Mouse (Mus musculus): ENCODE data around the gene Gm49322. TPM values are rescaled to one million over a fixed set of nuclear protein-coding genes. Genes with fewer than 3 reads are reported as not detected.
A peak's percentile ranks its signal among the peaks of the same experiment; 100 is the strongest.

Gm49322 gene
- polyA plus RNA-seq, 1 experiment from 2014 or later: 1.5 TPM

DNA sequence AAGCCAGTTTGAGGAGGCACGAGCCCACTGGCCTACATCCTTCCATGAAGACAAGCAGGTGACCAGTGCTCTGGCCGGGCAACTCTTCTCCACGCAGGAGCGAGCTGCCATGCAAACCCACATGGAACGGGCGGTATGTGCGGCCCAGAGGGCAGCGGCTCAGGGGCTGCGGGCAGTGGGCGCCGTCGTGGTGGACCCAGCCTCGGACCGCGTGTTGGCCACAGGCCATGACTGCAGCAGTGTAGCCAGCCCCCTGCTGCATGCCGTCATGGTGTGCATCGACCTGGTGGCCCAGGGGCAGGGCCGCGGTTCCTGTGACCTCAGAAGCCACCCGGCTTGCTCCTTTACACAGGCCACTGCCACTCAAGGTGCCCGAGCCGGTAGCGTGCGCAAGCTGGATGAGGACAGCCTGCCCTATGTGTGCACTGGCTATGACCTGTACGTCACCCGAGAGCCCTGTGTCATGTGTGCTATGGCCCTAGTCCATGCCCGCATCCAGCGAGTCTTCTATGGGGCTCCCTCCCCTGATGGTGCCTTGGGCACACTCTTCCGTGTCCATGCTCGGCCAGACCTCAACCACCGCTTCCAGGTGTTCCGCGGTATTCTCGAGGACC is 1.0 kb downstream of the Gm49322 start:
- H3K4me1 ChIP-seq (ENCODE audit: control insufficient read depth, low read depth, low read length): peaks cover 38% of the 10 kb centered on the region
- H3K4me2 ChIP-seq (ENCODE audit: low read depth, low read length): no peak overlapping the region
- ATAC-seq (ENCODE audit: low read depth): no peak
- no peak overlapping the region for H3K4me3 ChIP-seq (ENCODE audit: low read depth, low read length)
- no peaks in the 10 kb centered on the region for H3K27me3 ChIP-seq (ENCODE audit: control insufficient read depth, insufficient read depth, low read depth, low read length)
- H3K9me3 ChIP-seq (replicated peaks; ENCODE audit: control insufficient read depth, low read length): no peaks in the 10 kb centered on the region
- H3K36me3 ChIP-seq (ENCODE audit: control insufficient read depth, insufficient read depth): peaks cover 23% of the 10 kb centered on the region
- H3K27ac ChIP-seq (ENCODE audit: low read length): no peak overlapping the region
- H3K9ac ChIP-seq (ENCODE audit: low read depth, low read length): no peak overlapping the region
- 88% methylated on average over 34 of the region's 34 CpGs for WGBS (ENCODE audit: insufficient replicate concordance)

DNA sequence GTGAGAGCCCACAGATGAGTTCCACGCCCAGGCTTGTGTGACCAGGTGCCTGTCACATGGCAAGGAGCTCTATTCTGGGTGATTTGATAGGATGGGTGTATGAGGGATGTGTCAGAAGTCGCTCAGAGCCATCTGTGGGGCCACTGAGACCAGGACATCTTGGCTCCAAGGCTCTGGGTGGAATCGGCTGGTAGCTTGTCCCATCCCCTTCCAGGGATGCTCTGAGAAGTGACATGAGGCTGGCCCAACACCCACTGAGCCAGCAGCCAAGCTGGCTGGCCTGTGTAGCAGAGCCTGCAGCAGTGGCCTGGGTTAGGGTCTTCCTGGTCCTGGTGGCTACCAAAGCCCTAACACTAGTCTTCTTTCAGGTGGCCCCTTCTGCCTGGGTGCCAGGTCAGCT is 2.6 kb downstream of the Gm49322 start:
- peaks cover 26% of the 10 kb centered on the region for H3K36me3 ChIP-seq (ENCODE audit: control insufficient read depth, insufficient read depth)
- no peaks in the 10 kb centered on the region for H3K9me3 ChIP-seq (replicated peaks; ENCODE audit: control insufficient read depth, low read length)
- no peak overlapping the region for H3K4me3 ChIP-seq (ENCODE audit: low read depth, low read length)
- H3K27ac ChIP-seq (ENCODE audit: low read length): no peak overlapping the region
- no peak for ATAC-seq (ENCODE audit: low read depth)
- H3K9ac ChIP-seq (ENCODE audit: low read depth, low read length): no peak overlapping the region
- peaks cover 28% of the 10 kb centered on the region for H3K4me1 ChIP-seq (ENCODE audit: control insufficient read depth, low read depth, low read length)
- H3K27me3 ChIP-seq (ENCODE audit: control insufficient read depth, insufficient read depth, low read depth, low read length): no peaks in the 10 kb centered on the region
- 60% methylated on average over 3 of the region's 3 CpGs for WGBS (ENCODE audit: insufficient replicate concordance)
- no peak overlapping the region for H3K4me2 ChIP-seq (ENCODE audit: low read depth, low read length)

- WGBS (ENCODE audit: insufficient replicate concordance): 85% methylated on average over 10 of the region's 10 CpGs
Measured at GRCm38 (mm10) chr10:80609269-80609924, 3.6 kb downstream of the Gm49322 start.

DNA sequence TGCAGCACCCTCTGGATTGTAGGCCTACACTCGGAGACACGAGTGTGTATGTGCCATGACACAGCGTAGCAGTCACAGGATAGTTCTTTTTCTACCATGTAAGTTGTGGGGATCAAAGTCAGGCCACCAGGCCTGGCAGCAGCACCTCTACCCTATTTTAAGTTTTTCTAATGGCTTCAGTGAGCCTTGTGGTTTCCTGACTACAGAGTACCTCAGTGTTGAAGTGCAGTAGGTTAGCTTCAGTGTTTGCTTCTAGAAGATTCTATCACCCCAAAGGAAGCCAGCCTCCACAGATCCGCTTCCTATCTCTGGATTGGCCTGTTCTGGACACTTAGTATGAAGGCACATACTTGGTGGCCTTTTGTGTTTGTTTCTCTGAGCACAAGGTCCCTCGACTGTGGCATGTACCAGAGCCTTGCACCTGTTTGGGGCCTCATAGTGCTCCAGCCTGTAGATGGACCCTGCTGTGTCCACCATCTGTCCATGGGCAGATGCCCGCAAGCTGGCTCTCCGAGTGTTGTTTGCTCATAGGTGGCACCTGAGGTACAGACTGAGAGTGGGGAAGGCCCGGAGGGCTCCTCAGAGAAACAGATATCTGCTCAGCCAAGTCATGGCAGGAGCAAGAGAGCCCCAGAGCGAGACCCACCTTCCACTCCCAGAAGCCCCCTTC is 4.4 kb downstream of the Gm49322 start:
- Histone ChIP-seq H3K4me1 (ENCODE audit: control insufficient read depth, low read depth, low read length) (peaks cover 10% of the 10 kb centered on the region), H3K27me3 (ENCODE audit: control insufficient read depth, insufficient read depth, low read depth, low read length) (no peaks in the 10 kb centered on the region), H3K4me2 (ENCODE audit: low read depth, low read length) (no peak overlapping the region), H3K36me3 (ENCODE audit: control insufficient read depth, insufficient read depth) (peaks cover 28% of the 10 kb centered on the region), H3K9ac (ENCODE audit: low read depth, low read length) (no peak overlapping the region), H3K9me3 (replicated peaks; ENCODE audit: control insufficient read depth, low read length) (no peaks in the 10 kb centered on the region), H3K4me3 (ENCODE audit: low read depth, low read length) (no peak overlapping the region), H3K27ac (ENCODE audit: low read length) (no peak overlapping the region; the same call in 1 of the 2 replicates)
- WGBS (ENCODE audit: insufficient replicate concordance): 74% methylated on average over 9 of the region's 9 CpGs
- ATAC-seq (ENCODE audit: low read depth): no peak

More at GRCm38 (mm10) chr10:80609269-80609924, 3.6 kb downstream of the Gm49322 start:
- Histone ChIP-seq H3K9ac (ENCODE audit: low read depth, low read length) (no peak overlapping the region), H3K4me2 (ENCODE audit: low read depth, low read length) (no peak overlapping the region), H3K27ac (ENCODE audit: low read length) (no peak overlapping the region; the same call in 1 of the 2 replicates), H3K9me3 (replicated peaks; ENCODE audit: control insufficient read depth, low read length) (no peaks in the 10 kb centered on the region), H3K4me3 (ENCODE audit: low read depth, low read length) (no peak overlapping the region), H3K36me3 (ENCODE audit: control insufficient read depth, insufficient read depth) (peaks cover 28% of the 10 kb centered on the region), H3K27me3 (ENCODE audit: control insufficient read depth, insufficient read depth, low read depth, low read length) (no peaks in the 10 kb centered on the region), H3K4me1 (ENCODE audit: control insufficient read depth, low read depth, low read length) (peaks cover 19% of the 10 kb centered on the region)
- no peak for ATAC-seq (ENCODE audit: low read depth)

DNA sequence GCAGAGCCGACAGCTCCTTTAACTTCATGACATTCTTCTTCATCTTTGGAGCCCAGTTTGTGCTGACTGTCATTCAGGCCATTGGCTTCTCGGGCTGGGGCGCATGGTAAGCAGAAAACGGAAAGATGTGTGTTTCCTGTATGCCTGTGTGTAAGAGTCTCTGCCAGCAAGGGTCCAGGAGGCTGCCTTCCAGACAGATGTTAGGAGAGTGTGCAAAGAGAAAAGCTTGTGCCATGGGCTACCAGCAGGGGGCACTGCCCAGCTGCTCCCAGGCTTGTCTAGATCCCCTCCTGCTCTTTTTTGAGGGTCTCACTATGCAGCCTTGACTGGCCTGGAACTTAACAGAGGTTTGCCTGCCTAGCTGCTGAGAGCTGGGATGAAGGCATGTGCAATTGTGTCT is 5.2 kb downstream of the Gm49322 start:
- WGBS (ENCODE audit: insufficient replicate concordance): 42% methylated on average over 4 of the region's 4 CpGs
- Histone ChIP-seq H3K4me3 (ENCODE audit: low read depth, low read length) (no peak overlapping the region), H3K9me3 (replicated peaks; ENCODE audit: control insufficient read depth, low read length) (no peaks in the 10 kb centered on the region), H3K27me3 (ENCODE audit: control insufficient read depth, insufficient read depth, low read depth, low read length) (no peaks in the 10 kb centered on the region), H3K27ac (ENCODE audit: low read length) (no peak overlapping the region), H3K9ac (ENCODE audit: low read depth, low read length) (no peak overlapping the region), H3K36me3 (ENCODE audit: control insufficient read depth, insufficient read depth) (peaks cover 31% of the 10 kb centered on the region), H3K4me2 (ENCODE audit: low read depth, low read length) (no peak overlapping the region), H3K4me1 (ENCODE audit: control insufficient read depth, low read depth, low read length) (peaks cover 8% of the 10 kb centered on the region)
- 0 out of 2 replicates have a peak, but pooled peaks have one; percentile 32 for ATAC-seq (ENCODE audit: low read depth)

- Histone ChIP-seq H3K27ac (ENCODE audit: low read length) (no peak overlapping the region; the same call in 1 of the 2 replicates), H3K4me2 (ENCODE audit: low read depth, low read length) (no peak overlapping the region), H3K4me3 (ENCODE audit: low read depth, low read length) (no peak overlapping the region), H3K27me3 (ENCODE audit: control insufficient read depth, insufficient read depth, low read depth, low read length) (no peaks in the 10 kb centered on the region), H3K9me3 (replicated peaks; ENCODE audit: control insufficient read depth, low read length) (no peaks in the 10 kb centered on the region), H3K4me1 (ENCODE audit: control insufficient read depth, low read depth, low read length) (peaks cover 3% of the 10 kb centered on the region; the same call in 1 of the 2 replicates), H3K9ac (ENCODE audit: low read depth, low read length) (no peak overlapping the region), H3K36me3 (ENCODE audit: control insufficient read depth, insufficient read depth) (peaks cover 22% of the 10 kb centered on the region)
- no peak for ATAC-seq (ENCODE audit: low read depth)
- 79% methylated on average over 3 of the region's 3 CpGs for WGBS (ENCODE audit: insufficient replicate concordance)
Measured at GRCm38 (mm10) chr10:80611905-80612304, 6.1 kb downstream of the Gm49322 start.

GRCm38 (mm10) chr10:80613821-80614220 is 8.0 kb downstream of the Gm49322 start:
- Histone ChIP-seq H3K4me2 (ENCODE audit: low read depth, low read length) (no peak overlapping the region), H3K27me3 (ENCODE audit: control insufficient read depth, insufficient read depth, low read depth, low read length) (no peaks in the 10 kb centered on the region), H3K4me3 (ENCODE audit: low read depth, low read length) (no peak overlapping the region), H3K4me1 (ENCODE audit: control insufficient read depth, low read depth, low read length) (peaks cover 3% of the 10 kb centered on the region; the same call in 1 of the 2 replicates), H3K36me3 (ENCODE audit: control insufficient read depth, insufficient read depth) (peaks cover 8% of the 10 kb centered on the region), H3K27ac (ENCODE audit: low read length) (no peak overlapping the region), H3K9ac (ENCODE audit: low read depth, low read length) (no peak overlapping the region), H3K9me3 (replicated peaks; ENCODE audit: control insufficient read depth, low read length) (no peaks in the 10 kb centered on the region)
- 75% methylated on average over 3 of the region's 3 CpGs for WGBS (ENCODE audit: insufficient replicate concordance)
- no peak for ATAC-seq (ENCODE audit: low read depth)

- 67% methylated on average over 6 of the region's 6 CpGs for WGBS (ENCODE audit: insufficient replicate concordance)
- ATAC-seq (ENCODE audit: low read depth): no peak
- no peaks in the 10 kb centered on the region for H3K27me3 ChIP-seq (ENCODE audit: control insufficient read depth, insufficient read depth, low read depth, low read length)
Measured at GRCm38 (mm10) chr10:80614351-80614750, 8.5 kb downstream of the Gm49322 start.

DNA sequence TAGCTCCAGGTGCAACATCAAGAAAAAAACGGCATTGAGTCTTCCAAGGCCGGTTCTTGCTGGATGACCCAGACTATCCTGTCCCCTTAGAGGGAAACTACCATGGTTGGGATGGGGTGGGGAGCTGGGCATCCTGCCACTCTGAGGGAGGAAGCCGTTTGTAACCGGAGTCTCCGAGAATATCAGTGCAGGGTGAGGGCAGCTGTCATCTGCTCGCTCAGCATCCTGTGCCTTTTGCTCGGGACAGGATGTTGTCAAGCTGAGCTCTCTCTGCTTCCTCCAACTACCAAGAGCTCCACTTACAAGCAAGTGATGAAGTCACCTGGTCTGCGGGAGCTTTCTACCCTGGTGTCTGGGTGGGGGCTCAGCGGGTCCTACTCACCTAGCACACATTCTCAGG is 12.4 kb downstream of the Gm49322 start:
- H3K9me3 ChIP-seq (replicated peaks; ENCODE audit: control insufficient read depth, low read length): no peaks in the 10 kb centered on the region
- no peak overlapping the region for H3K4me3 ChIP-seq (ENCODE audit: low read depth, low read length)
- no peak overlapping the region for H3K4me2 ChIP-seq (ENCODE audit: low read depth, low read length)
- H3K27me3 ChIP-seq (ENCODE audit: control insufficient read depth, insufficient read depth, low read depth, low read length): no peaks in the 10 kb centered on the region
- 45% methylated on average over 9 of the region's 9 CpGs for WGBS (ENCODE audit: insufficient replicate concordance)
- H3K36me3 ChIP-seq (ENCODE audit: control insufficient read depth, insufficient read depth): peaks cover 8% of the 10 kb centered on the region
- H3K27ac ChIP-seq (ENCODE audit: low read length): 0 out of 2 replicates have a peak overlapping the region, but pooled peaks have one; percentile 3
- H3K4me1 ChIP-seq (ENCODE audit: control insufficient read depth, low read depth, low read length): peaks cover 11% of the 10 kb centered on the region
- H3K9ac ChIP-seq (ENCODE audit: low read depth, low read length): no peak overlapping the region
- no peak for ATAC-seq (ENCODE audit: low read depth)

More at GRCm38 (mm10) chr10:80614351-80614750, 8.5 kb downstream of the Gm49322 start:
- Histone ChIP-seq H3K4me2 (ENCODE audit: low read depth, low read length) (no peak overlapping the region), H3K4me1 (ENCODE audit: control insufficient read depth, low read depth, low read length) (peaks cover 3% of the 10 kb centered on the region; the same call in 1 of the 2 replicates), H3K9ac (ENCODE audit: low read depth, low read length) (no peak overlapping the region), H3K9me3 (replicated peaks; ENCODE audit: control insufficient read depth, low read length) (no peaks in the 10 kb centered on the region), H3K27ac (ENCODE audit: low read length) (no peak overlapping the region), H3K36me3 (ENCODE audit: control insufficient read depth, insufficient read depth) (peaks cover 8% of the 10 kb centered on the region), H3K4me3 (ENCODE audit: low read depth, low read length) (no peak overlapping the region)

Data from liver, embryonic 16.5 days (tissue).